Mouse (Mus musculus) G1E (cell line): Measurements from ENCODE around the gene Gas2l2. TPM values are rescaled to one million over a fixed set of nuclear protein-coding genes. Genes with fewer than 3 reads are reported as not detected.

ENCODE experiments used
- ATAC-seq: 2 replicates; pipeline ENCODE4 v1.8.0; 2016; ENCODE audit warnings: mild to moderate bottlenecking; ENCODE audit not compliant: insufficient number of reproducible peaks, poor library complexity, low FRiP score, severe bottlenecking; ENCODE audit errors: extremely low read depth
- DNase-seq: peaks from one replicate; pipeline ENCODE4 v3.0.0; 2012; ENCODE audit warnings: low spot score
- H3K27me3 ChIP-seq: 2 replicates; pipeline ENCODE4 v1.6.1; 2012; ENCODE audit warnings: mild to moderate bottlenecking, low read length, inconsistent platforms; ENCODE audit not compliant: insufficient read depth
- H3K36me3 ChIP-seq: replicated peaks from 2 replicates; pipeline ENCODE3; 2012; ENCODE audit warnings: mild to moderate bottlenecking, inconsistent platforms
- H3K4me1 ChIP-seq: 2 replicates; pipeline ENCODE4 v1.6.1; 2012; ENCODE audit warnings: low read depth, low read length, inconsistent platforms, mixed read lengths; ENCODE audit not compliant: insufficient read depth
- H3K4me3 ChIP-seq: 2 replicates; pipeline ENCODE4 v1.5.1; 2012; ENCODE audit warnings: low read depth, mild to moderate bottlenecking, inconsistent platforms, low read length, moderate library complexity, mixed read lengths
- H3K9me3 ChIP-seq: replicated peaks from 2 replicates; pipeline ENCODE4 v1.6.1; 2012; ENCODE audit warnings: inconsistent platforms
- CTCF ChIP-seq: IDR thresholded peaks from 2 replicates; pipeline ENCODE4 v1.5.1; 2012; ENCODE audit warnings: low read depth, low read length, inconsistent platforms, mixed read lengths
- GATA1 ChIP-seq: IDR thresholded peaks from 2 replicates; pipeline ENCODE4 v1.6.1; 2012; ENCODE audit warnings: borderline replicate concordance, low read length, inconsistent platforms, mixed read lengths
- GATA2 ChIP-seq: IDR thresholded peaks from 2 replicates; pipeline ENCODE4 v1.6.1; 2012; ENCODE audit warnings: low read depth, low read length, inconsistent platforms, borderline replicate concordance
- POLR2AphosphoS5 ChIP-seq: IDR thresholded peaks from 2 replicates; pipeline ENCODE4 v1.6.1; 2012; ENCODE audit warnings: low read depth, low read length, inconsistent platforms; ENCODE audit not compliant: insufficient replicate concordance
- TAL1 ChIP-seq: conservative IDR thresholded peaks from 2 replicates; pipeline ENCODE4 v1.6.1; 2012; ENCODE audit warnings: low read depth, low read length, inconsistent platforms, mixed read lengths
- polyA plus RNA-seq: library from polyadenylated mRNA; stranded (reverse); fragments of >175 nt; gene quantifications from 2 replicates; pipeline ENCODE4 v1.2.3, GENCODE M21; 2012
- total RNA-seq, 2 experiments: library from RNA; stranded (forward) in 1 of 2; stranded (reverse) in 1 of 2; fragments of 200-1000 nt in 1 of 2; fragments of >200 nt in 1 of 2; fragmentation: Nextera tagmentation in 1 of 2; gene quantifications; 2 replicates each; pipeline ENCODE4 v1.2.3; 2014 to 2017

Gene Gas2l2
- total and polyA plus RNA-seq, 3 experiments: 0.05 TPM; not detected in 2

DNA sequence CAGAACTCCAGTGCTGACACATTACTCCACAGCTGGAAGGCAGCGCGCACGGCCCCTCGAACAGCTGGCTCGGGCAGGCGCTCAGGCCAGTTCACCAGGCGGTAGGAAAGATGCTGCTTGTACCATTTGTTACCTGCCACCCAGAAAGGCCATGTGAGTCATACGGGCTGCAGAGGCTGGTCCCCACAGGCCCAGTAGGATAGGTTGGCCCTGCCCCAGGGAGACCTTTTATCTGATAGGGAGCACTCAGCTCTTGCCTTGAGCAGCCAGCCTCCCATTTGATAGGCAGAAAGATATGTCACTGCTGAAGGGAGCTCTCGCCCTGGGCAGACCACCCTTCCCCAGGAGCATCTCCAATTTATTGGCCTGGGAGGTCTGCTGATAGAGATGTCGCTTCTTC lies 18.4 kb upstream of the Gas2l2 start:
- no peak for TF ChIP-seq GATA2
- TF ChIP-seq CTCF: no peak
- TF ChIP-seq TAL1: no peak
- TF ChIP-seq GATA1: no peak
- no peak for TF ChIP-seq POLR2AphosphoS5
- Histone ChIP-seq H3K27me3 (peaks cover 48% of the 10 kb centered on the region), H3K4me3 (no peak overlapping the region), H3K9me3 (no peaks in the 10 kb centered on the region), H3K36me3 (no peaks in the 10 kb centered on the region), H3K4me1 (no peaks in the 10 kb centered on the region)
- ATAC-seq: no peak
- DNase-seq: no peak

DNA sequence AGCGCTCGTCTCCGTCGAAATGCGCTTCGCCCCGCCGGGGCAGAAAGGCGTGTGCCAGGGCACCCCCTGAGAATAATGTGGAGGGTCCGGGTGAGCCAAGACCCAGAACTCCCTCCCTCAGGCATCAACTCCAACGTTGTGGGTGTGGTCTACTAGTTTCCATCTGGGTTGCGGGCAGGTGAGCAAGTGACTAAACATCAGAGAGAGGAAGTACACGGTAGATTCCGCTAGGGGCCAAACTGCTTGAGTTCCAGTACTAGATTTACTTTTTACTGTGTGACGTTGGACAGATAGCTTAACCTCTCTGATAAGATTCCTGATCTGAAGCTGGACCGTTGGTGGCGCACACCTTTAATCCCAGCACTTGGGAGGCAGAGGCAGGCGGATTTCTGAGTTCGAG lies 15.7 kb upstream of the Gas2l2 start:
- Histone ChIP-seq H3K27me3 (peaks cover 56% of the 10 kb centered on the region), H3K9me3 (no peaks in the 10 kb centered on the region), H3K36me3 (no peaks in the 10 kb centered on the region), H3K4me1 (peaks cover 15% of the 10 kb centered on the region), H3K4me3 (no peak overlapping the region)
- no peak for ATAC-seq
- TF ChIP-seq GATA1 (no peak), GATA2 (no peak), POLR2AphosphoS5 (no peak), CTCF (no peak), TAL1 (no peak)
- no peak for DNase-seq

DNA sequence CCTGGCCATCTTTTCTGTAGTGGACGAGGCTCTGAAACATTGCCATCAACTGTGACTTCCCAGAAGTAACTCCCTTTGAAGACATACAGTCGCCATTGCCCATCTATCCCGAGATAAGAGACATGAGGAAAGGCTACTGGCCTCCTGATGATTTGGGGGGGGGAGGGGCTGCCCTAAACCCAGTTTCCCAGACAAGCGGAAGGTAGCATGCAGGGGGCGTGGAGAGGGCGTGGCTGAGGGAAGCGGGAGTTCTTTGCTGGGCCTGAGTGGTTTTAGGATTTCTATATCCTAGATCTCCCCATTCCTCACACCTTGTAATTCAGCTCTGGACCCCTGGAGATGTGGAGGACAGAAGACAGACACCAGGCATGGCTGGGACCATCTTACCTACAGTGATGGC lies 14.6 kb upstream of the Gas2l2 start:
- H3K9me3 ChIP-seq: no peaks in the 10 kb centered on the region
- no peak for TF ChIP-seq GATA2
- no peak for TF ChIP-seq CTCF
- no peaks in the 10 kb centered on the region for H3K36me3 ChIP-seq
- no peak for ATAC-seq
- peaks cover 15% of the 10 kb centered on the region for H3K4me1 ChIP-seq
- DNase-seq: no peak
- H3K27me3 ChIP-seq: peaks cover 52% of the 10 kb centered on the region
- no peak overlapping the region for H3K4me3 ChIP-seq

DNA sequence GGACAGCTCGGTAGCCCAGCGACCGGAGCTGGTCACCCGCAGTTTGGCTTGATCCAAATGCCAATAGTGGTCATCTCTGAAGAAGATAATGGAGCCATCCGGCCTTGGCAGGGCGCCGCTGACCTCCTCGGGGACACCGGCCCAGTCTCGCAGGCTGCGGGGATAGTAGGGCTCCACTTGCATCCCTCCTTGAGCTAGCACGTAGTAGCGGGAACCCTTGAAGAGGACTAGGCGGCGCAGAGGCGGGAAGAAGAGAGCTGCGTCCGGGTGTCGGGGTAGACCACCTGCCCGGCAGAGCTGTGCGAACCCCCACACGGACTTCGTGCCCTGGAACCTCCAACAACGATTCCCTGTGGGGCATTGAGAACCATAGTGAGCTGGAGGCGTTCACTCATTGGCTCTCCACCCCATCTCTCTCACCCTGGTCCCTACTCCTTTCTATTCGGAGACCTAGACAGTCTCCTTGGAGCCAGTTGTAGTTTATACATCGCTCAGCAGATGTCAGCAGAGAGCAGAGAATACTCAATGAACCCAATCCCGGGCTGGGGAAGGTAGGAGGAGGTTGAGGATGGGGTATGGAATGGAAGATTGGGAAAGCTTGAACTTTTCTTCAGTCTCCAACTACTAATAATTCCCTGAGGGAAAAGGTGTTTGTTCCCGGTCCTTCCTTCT lies 13.5 kb upstream of the Gas2l2 start:
- Histone ChIP-seq H3K9me3 (no peaks in the 10 kb centered on the region), H3K4me1 (peaks cover 15% of the 10 kb centered on the region), H3K36me3 (no peaks in the 10 kb centered on the region), H3K4me3 (no peak overlapping the region), H3K27me3 (peaks cover 48% of the 10 kb centered on the region)
- DNase-seq: peak; percentile 55
- ATAC-seq: no peak
- TF ChIP-seq CTCF: peak; percentile 46
- no peak for TF ChIP-seq GATA1

DNA sequence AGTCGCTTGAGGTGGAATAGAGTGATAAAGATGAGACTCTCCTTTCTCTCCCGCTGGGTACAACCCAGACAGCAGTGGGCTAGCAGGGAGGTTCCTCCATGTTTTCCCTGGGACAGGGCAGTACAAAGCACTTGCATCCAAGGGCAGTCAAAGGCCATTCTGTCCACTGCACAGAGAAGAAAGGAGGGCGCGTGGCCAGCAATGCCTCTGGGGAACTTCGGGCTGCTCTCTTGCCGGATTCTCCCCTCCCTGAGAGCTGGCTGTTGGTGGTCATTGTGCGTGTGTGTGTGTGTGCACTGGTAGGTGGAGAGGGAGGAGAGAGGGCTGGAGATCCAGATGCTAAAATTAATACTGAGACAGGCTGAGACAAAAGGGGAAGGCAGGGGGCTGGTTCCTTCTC lies 12.0 kb upstream of the Gas2l2 start:
- Histone ChIP-seq H3K4me1 (peaks cover 15% of the 10 kb centered on the region), H3K27me3 (peaks cover 36% of the 10 kb centered on the region), H3K36me3 (no peaks in the 10 kb centered on the region), H3K9me3 (no peaks in the 10 kb centered on the region), H3K4me3 (no peak overlapping the region; the same call in 1 of the 2 replicates)
- ATAC-seq (no peak), DNase-seq (no peak)
- no peak for TF ChIP-seq GATA1
- no peak for TF ChIP-seq CTCF
- TF ChIP-seq GATA2: no peak
- TF ChIP-seq TAL1: no peak
- no peak for TF ChIP-seq POLR2AphosphoS5

DNA sequence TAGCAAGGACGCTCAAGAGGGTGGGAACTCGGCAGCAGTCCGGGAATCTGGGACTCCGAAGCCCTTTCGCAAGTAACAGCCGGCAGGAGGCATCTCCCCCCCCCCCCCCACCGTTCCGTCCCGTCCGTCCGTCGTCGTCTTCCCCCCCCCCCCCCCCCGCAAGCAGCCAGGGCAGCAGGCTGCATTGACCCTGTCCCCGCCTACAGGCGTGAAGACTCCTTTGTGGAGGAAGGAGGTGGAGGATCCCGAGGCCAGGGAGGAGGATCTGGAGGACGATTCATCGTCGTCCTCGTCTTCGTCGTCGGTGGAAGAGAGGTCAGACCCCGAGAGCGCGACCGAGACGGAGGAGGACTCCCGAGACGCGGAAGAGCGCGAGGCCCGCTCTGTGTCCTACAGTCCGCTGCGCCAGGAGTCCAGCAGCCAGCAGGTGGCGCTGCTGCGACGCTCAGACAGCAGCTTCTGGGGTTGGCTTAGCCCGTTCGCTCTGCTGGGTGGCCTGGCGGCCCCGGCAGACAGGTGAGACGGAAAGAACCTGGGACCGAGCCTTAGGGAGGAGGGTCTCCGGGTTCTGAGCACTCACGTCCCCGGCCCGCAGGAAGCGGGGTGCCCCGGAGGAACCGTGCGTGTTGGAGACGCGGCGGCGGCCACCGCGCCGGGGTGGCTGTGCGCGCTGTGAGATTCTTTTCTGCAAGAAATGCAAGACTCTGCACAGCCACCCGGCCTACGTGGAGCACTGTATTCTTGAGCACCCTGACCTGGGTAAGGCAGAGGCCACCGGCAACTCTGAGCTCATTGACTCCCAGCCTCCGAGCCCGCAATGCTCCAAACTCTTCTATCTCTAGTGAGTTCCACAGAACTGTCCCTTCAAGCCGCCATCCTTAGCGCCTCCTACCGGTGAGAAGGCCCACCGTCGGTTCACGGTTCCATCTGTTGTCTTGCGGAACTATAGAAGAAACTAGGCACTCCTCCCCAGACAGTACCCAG lies 11.1 kb upstream of the Gas2l2 start:
- peak; percentile 89 for DNase-seq
- no peaks in the 10 kb centered on the region for H3K9me3 ChIP-seq
- peaks cover 36% of the 10 kb centered on the region for H3K27me3 ChIP-seq
- peak; percentile 69 for ATAC-seq
- H3K4me3 ChIP-seq: peak overlapping the region; percentile 76
- TF ChIP-seq GATA1: no peak
- TF ChIP-seq POLR2AphosphoS5: no peak
- no peak for TF ChIP-seq GATA2
- peak; percentile 93 for TF ChIP-seq CTCF
- TF ChIP-seq TAL1: no peak
- H3K36me3 ChIP-seq: no peaks in the 10 kb centered on the region
- peaks cover 15% of the 10 kb centered on the region for H3K4me1 ChIP-seq
